Mouse (Mus musculus) intestine, embryonic 16.5 days (tissue): Measurements from ENCODE around the gene Aak1. TPM values are rescaled to one million over a fixed set of nuclear protein-coding genes. Genes with fewer than 3 reads are reported as not detected.
A peak's percentile ranks its signal among the peaks of the same experiment; 100 is the strongest.
"Not testable (repeated sequence)": the region's sequence is repeated elsewhere in the genome, so short reads cannot be mapped to it uniquely, and the experiment has no call there.

ENCODE experiments used
- ATAC-seq: fragments of 200-750 bp; cut with Nextera tagmentation; 2 replicates; pipeline ENCODE4 v1.8.0; 2017; ENCODE audit warnings: moderate TSS enrichment, moderate library complexity
- H3K27ac ChIP-seq: fragments of 300-500 bp; sonication (generic); 2 replicates; pipeline ENCODE4 v1.5.1; 2014; ENCODE audit warnings: mild to moderate bottlenecking, low read length
- H3K27me3 ChIP-seq: fragments of 300-500 bp; sonication (generic); replicated peaks from 2 replicates; pipeline ENCODE4 v1.6.1; 2014; ENCODE audit warnings: low read length, control low read depth, mixed read lengths; ENCODE audit not compliant: control insufficient read depth, insufficient read depth
- H3K36me3 ChIP-seq: fragments of 300-500 bp; sonication (generic); 2 replicates; pipeline ENCODE4 v1.6.1; 2014; ENCODE audit warnings: low read length, control low read depth; ENCODE audit not compliant: control insufficient read depth, insufficient read depth
- H3K4me1 ChIP-seq: fragments of 300-500 bp; sonication (generic); 2 replicates; pipeline ENCODE4 v1.6.1; 2014; ENCODE audit warnings: low read length, control low read depth, mixed read lengths; ENCODE audit not compliant: control insufficient read depth, insufficient read depth
- H3K4me2 ChIP-seq: fragments of 300-500 bp; sonication (generic); 2 replicates; pipeline ENCODE4 v1.6.1; 2014; ENCODE audit warnings: low read depth, low read length, control low read depth
- H3K4me3 ChIP-seq: fragments of 300-500 bp; sonication (generic); 2 replicates; pipeline ENCODE4 v1.5.1; 2014; ENCODE audit warnings: mild to moderate bottlenecking, low read length
- H3K9ac ChIP-seq: fragments of 300-500 bp; sonication (generic); 2 replicates; pipeline ENCODE4 v1.6.1; 2014; ENCODE audit warnings: low read depth, low read length
- H3K9me3 ChIP-seq: fragments of 300-500 bp; sonication (generic); 2 replicates; pipeline ENCODE4 v1.6.1; 2016; ENCODE audit warnings: low read length, control low read depth; ENCODE audit not compliant: control insufficient read depth
- WGBS: fragments of 180-500 bp; shearing (Covaris S2); extraction: QIAGEN DNeasy Blood & Tissue Kit; methylation state at CpG from one replicate; pipeline ENCODE4 v1.1.7; 2014; 5-methylcytosine and 5-hydroxymethylcytosine counted together
- polyA plus RNA-seq: library from polyadenylated mRNA; unstranded; fragments of >200 nt; fragmentation: Nextera tagmentation; extraction: Ambion mirVana; gene quantifications from 2 replicates; pipeline ENCODE4 v1.2.1, GENCODE M21; 2015

The Aak1 gene
- polyA plus RNA-seq, 1 experiment from 2014 or later = 7.0 TPM

- ATAC-seq = no peak
- H3K4me1 ChIP-seq = 0 out of 2 replicates have a peak, but pooled peaks cover 5% of the 10 kb centered on the region
- no peak overlapping the region for H3K4me3 ChIP-seq
- H3K27ac ChIP-seq = no peak overlapping the region
- no peaks in the 10 kb centered on the region for H3K9me3 ChIP-seq
- no peak overlapping the region for H3K4me2 ChIP-seq
- no peak overlapping the region for H3K9ac ChIP-seq
- 87% methylated on average over 10 of the region's 10 CpGs for WGBS
- H3K36me3 ChIP-seq = no peaks in the 10 kb centered on the region
- H3K27me3 ChIP-seq = no peaks in the 10 kb centered on the region
Observed at GRCm38 (mm10) chr6:86871783-86872182, 22.5 kb downstream of the Aak1 start.

DNA sequence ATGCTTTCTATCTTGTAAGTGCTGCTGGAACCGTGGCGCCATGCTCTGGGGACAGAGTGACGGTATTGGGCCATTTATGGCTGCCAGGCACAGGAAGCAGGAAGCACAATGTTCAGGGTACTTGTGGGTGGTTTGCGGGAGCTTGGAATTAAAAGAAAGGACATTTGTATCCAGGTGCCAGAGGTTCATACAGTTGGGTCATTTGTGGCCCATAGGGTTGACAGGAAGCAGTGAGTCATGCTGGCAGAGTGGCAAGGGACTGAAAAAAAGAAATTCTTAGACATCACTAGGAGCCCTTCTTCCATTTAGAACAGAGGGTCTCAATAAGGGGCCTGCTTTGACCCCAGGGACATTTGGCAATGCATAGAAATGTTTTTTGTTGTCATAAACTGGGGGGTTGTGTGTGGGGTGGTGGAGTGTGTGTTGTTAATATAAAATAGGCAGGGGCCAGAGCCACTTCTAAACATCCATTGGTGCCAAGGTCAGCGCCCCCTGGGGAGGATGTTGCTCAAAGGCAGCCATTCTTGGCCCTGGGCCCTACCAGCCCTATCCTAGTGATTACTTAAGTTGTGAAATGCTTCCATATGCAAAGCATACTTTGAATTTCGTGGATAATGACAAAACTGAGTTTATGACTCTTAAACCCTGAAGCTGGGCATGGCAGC is 25.5 kb downstream of the Aak1 start:
- 81% methylated on average over 6 of the region's 6 CpGs for WGBS
- Histone ChIP-seq H3K27me3 (no peaks in the 10 kb centered on the region), H3K36me3 (no peaks in the 10 kb centered on the region), H3K9me3 (no peaks in the 10 kb centered on the region), H3K27ac (no peak overlapping the region), H3K4me2 (no peak overlapping the region), H3K9ac (no peak overlapping the region), H3K4me1 (0 out of 2 replicates have a peak, but pooled peaks cover 3% of the 10 kb centered on the region), H3K4me3 (no peak overlapping the region)
- no peak for ATAC-seq

DNA sequence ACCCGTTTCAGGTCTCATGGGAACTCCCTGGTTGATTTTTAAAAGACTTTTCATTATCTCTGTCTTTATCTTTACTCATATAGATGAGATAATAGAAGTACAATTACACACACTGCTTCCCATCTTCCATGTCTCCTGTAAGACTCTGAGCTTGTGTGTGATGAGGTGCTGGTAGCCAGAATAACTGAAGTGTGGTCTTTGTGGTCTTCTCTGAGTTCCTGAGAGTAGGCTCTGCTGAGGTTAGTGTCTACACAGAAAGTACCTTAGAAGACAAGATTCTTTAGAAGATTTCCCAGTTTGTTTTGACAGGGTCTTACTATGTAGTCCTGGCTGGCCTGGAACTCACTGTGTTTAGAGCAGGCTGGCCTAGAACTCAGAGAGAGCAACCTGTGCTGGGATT is 27.1 kb downstream of the Aak1 start:
- 0 out of 2 replicates have a peak, but pooled peaks cover 3% of the 10 kb centered on the region for H3K4me1 ChIP-seq
- ATAC-seq = no peak
- H3K27me3 ChIP-seq = no peaks in the 10 kb centered on the region
- 37% methylated on average over 1 of the region's 1 CpGs for WGBS
- no peak overlapping the region for H3K27ac ChIP-seq
- H3K4me3 ChIP-seq = no peak overlapping the region
- H3K9me3 ChIP-seq = no peaks in the 10 kb centered on the region
- H3K36me3 ChIP-seq = no peaks in the 10 kb centered on the region
- H3K9ac ChIP-seq = no peak overlapping the region
- no peak overlapping the region for H3K4me2 ChIP-seq

DNA sequence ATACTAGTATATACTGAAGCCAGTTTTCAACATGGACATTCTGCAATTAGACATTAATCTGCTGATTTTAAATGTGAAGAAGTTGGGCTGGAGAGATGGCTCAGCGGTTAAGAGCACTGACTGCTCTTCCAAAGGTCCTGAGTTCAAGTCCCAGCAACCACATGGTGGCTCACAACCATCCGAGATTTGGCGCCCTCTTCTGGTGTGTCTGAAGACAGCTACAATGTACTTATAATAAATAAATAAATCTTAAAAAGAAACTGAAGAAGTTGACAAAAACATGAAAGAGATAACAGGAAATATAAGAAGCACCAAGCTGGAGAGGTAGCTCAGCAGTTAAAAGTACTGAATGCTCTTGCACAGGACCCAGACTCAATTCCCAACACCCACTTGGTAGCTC is 29.3 kb downstream of the Aak1 start:
- H3K4me2 ChIP-seq, H3K9me3 ChIP-seq, H3K27me3 ChIP-seq, H3K4me3 ChIP-seq, H3K9ac ChIP-seq, H3K4me1 ChIP-seq, H3K27ac ChIP-seq, H3K36me3 ChIP-seq, ATAC-seq: not testable (repeated sequence)
- WGBS = 81% methylated on average over 3 of the region's 3 CpGs

DNA sequence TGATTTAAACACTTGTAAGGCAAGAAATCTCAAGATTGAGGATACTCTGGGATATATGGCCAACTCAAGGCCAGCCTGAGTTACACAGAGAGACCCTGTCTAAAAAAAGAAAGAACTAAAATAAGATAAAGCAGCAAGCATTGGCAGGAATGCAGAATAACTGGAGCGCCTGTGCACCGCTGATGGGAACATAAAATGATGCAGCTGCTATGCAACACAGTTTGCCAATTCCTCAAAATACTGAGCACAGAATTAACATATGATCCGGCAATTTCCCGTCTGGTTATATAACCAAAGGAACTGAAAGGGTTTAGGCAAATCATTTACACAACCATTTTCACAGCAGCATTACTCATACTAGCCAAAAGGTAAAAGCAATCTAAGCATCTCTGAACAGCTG is 30.0 kb downstream of the Aak1 start:
- H3K9ac ChIP-seq = no peak overlapping the region
- no peak overlapping the region for H3K4me3 ChIP-seq
- no peaks in the 10 kb centered on the region for H3K4me1 ChIP-seq
- 73% methylated on average over 4 of the region's 4 CpGs for WGBS
- H3K36me3 ChIP-seq = no peaks in the 10 kb centered on the region
- H3K9me3 ChIP-seq = no peaks in the 10 kb centered on the region
- no peak for ATAC-seq
- no peak overlapping the region for H3K4me2 ChIP-seq
- H3K27ac ChIP-seq = no peak overlapping the region
- no peaks in the 10 kb centered on the region for H3K27me3 ChIP-seq

DNA sequence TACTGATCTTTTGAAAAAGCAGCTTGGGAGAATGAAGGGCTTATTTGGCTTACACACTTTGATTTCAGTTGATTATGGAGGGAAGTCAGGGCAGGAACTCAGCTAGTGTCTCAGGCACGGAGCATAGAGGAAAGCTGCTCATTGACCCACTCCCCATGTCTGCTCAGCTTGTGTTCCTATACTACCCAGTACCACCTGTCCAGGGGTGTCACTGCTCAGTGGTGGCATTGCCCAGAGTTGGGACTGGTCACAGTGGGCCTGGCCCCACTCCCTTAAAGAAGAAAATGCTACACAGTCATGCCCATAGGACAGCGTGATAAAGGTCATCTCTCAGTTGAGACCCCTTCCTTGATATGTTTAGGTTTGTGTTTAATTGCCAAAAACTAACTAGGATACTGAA is 34.9 kb downstream of the Aak1 start:
- Histone ChIP-seq H3K27ac (no peak overlapping the region), H3K36me3 (no peaks in the 10 kb centered on the region), H3K27me3 (no peaks in the 10 kb centered on the region), H3K4me1 (0 out of 2 replicates have a peak, but pooled peaks cover 4% of the 10 kb centered on the region), H3K4me2 (no peak overlapping the region), H3K4me3 (no peak overlapping the region), H3K9ac (no peak overlapping the region), H3K9me3 (no peaks in the 10 kb centered on the region)
- WGBS = 91% methylated on average over 2 of the region's 2 CpGs
- ATAC-seq = no peak

- H3K4me2 ChIP-seq = no peak overlapping the region
- H3K9me3 ChIP-seq = no peaks in the 10 kb centered on the region
- H3K9ac ChIP-seq = no peak overlapping the region
- H3K4me3 ChIP-seq = no peak overlapping the region
- H3K36me3 ChIP-seq = no peaks in the 10 kb centered on the region
- H3K27ac ChIP-seq = no peak overlapping the region
- H3K4me1 ChIP-seq = 0 out of 2 replicates have a peak, but pooled peaks cover 4% of the 10 kb centered on the region
- no peak for ATAC-seq
- WGBS = 76% methylated on average over 6 of the region's 6 CpGs
- H3K27me3 ChIP-seq = no peaks in the 10 kb centered on the region
Observed at GRCm38 (mm10) chr6:86884746-86885145, 35.4 kb downstream of the Aak1 start.

DNA sequence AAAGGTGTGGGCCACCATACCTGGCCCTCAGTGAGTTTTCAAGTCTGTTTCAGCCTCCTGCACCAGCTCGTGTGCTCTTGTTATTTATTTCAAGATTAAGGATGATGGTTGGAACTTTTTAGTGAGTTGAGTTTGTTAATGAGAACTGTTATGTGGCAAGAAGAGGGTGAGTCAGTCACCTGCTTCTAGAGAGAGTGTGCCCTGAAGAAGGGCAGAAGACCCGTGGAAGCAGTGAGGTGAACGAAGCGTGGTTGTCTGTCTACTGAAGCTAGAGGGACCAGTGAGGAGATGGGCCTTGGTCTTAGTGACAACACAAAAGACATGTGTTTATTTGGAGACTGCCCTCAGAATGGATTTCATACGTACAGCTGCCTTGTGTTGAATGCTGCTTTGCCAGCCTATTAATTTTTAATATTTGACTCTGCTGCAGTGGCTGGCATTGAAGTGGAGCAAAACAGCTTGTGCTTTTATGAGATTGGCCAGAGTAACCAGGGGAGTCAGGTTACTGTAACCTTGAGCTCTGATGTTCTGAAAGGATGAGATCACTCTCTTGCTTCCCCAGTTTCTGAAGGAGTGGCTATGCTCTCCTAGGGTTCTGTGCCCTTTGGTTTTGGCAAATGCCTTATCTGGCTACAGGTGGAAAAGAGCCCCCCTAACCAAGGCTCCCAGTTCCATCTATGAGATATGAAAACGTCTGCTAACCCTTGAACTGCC is 36.7 kb downstream of the Aak1 start:
- no peak overlapping the region for H3K9ac ChIP-seq
- H3K36me3 ChIP-seq = 0 out of 2 replicates have a peak, but pooled peaks cover 2% of the 10 kb centered on the region
- WGBS = 63% methylated on average over 6 of the region's 6 CpGs
- no peak overlapping the region for H3K27ac ChIP-seq
- H3K27me3 ChIP-seq = no peaks in the 10 kb centered on the region
- peak; percentile 48; the same call in 1 of the 2 replicates for ATAC-seq
- H3K4me1 ChIP-seq = 0 out of 2 replicates have a peak, but pooled peaks cover 4% of the 10 kb centered on the region
- no peaks in the 10 kb centered on the region for H3K9me3 ChIP-seq
- H3K4me3 ChIP-seq = no peak overlapping the region
- no peak overlapping the region for H3K4me2 ChIP-seq

DNA sequence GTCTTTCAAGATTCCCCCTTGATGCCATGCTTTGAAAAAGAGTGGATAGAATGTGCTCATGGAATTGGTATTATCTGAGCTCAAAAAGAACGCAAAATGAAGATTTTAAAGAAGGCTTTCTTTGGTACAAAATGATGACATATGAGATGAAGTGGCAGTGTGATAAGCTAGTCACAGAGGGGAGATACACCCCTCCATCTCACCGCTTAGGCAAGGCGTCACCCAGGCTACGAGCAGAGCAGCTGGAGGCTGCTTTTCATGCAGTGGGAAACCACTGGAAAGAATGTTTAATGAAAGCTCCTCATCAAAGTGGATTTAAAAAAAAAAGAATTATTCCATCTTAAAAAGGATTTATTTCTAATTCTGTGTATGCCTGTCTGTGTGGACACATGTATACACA is 37.5 kb downstream of the Aak1 start:
- Histone ChIP-seq H3K4me3 (no peak overlapping the region), H3K4me2 (no peak overlapping the region), H3K27me3 (no peaks in the 10 kb centered on the region), H3K4me1 (0 out of 2 replicates have a peak, but pooled peaks cover 4% of the 10 kb centered on the region), H3K9me3 (no peaks in the 10 kb centered on the region), H3K36me3 (0 out of 2 replicates have a peak, but pooled peaks cover 2% of the 10 kb centered on the region), H3K27ac (no peak overlapping the region), H3K9ac (no peak overlapping the region)
- WGBS = 88% methylated on average over 4 of the region's 4 CpGs
- no peak for ATAC-seq
